Mouse (Mus musculus): ENCODE results near the gene Sp100.

Gene Sp100

GRCm38 (mm10) chr1:85746511-85746910 lies 96.7 kb downstream of the Sp100 start:
- DNase-seq (ENCODE audit: low spot score in 2 of 2): no peak

- DNase-seq (ENCODE audit: low spot score in 2 of 2): no peak
These were observed 100.0 kb downstream of the Sp100 start for GRCm38 (mm10) chr1:85749829-85750228.

- no peak for DNase-seq (ENCODE audit: low spot score in 2 of 2)
These were observed 100.9 kb downstream of the Sp100 start for GRCm38 (mm10) chr1:85750650-85751049.

- peak; percentile 50 to 62 for DNase-seq (ENCODE audit: low spot score in 2 of 2)
These were observed 101.7 kb downstream of the Sp100 start for GRCm38 (mm10) chr1:85751494-85751893.

GRCm38 (mm10) chr1:85751932-85752680 lies 102.3 kb downstream of the Sp100 start:
- no peak for DNase-seq (ENCODE audit: low spot score in 2 of 2)

- DNase-seq (ENCODE audit: low spot score in 2 of 2): no peak
These were observed 107.9 kb downstream of the Sp100 start for GRCm38 (mm10) chr1:85757531-85758230.

GRCm38 (mm10) chr1:85758231-85758968 lies 108.6 kb downstream of the Sp100 start:
- peak; percentile 46 to 49 for DNase-seq (ENCODE audit: low spot score in 2 of 2)

- DNase-seq (ENCODE audit: low spot score in 2 of 2): no peak
These were observed 109.1 kb downstream of the Sp100 start for GRCm38 (mm10) chr1:85758969-85759293.

All from heart, adult 9 months (tissue).